Mouse (Mus musculus): ENCODE measurements at regions not wholly inside any gene's neighbourhood (a gene's known extent, or its start where the extent isn't known, plus 50 kb on each side); places are given as distances from the start of the nearest gene placed in this dataset.

GRCm38 (mm10) chr4:62755237-62755900 lies 195.7 kb downstream of the Rgs3 start:
- peak overlapping the region; percentile 11; the same call in 1 of the 2 replicates for H3K4me2 ChIP-seq
- no peak overlapping the region for H3K4me3 ChIP-seq (replicated peaks)
- H3K27ac ChIP-seq: peak overlapping the region; percentile 80
- ATAC-seq (ENCODE audit: insufficient number of reproducible peaks, insufficient read depth, low FRiP score, low TSS enrichment, low read depth): peak; percentile 89
- no peaks in the 10 kb centered on the region for H3K27me3 ChIP-seq
- 19% methylated on average over 5 of the region's 5 CpGs for WGBS
- H3K4me1 ChIP-seq (replicated peaks): peaks cover 43% of the 10 kb centered on the region
- no peaks in the 10 kb centered on the region for H3K9me3 ChIP-seq
- H3K9ac ChIP-seq (replicated peaks): no peak overlapping the region
- no peaks in the 10 kb centered on the region for H3K36me3 ChIP-seq

GRCm38 (mm10) chr4:62756721-62757206 lies 197.1 kb downstream of the Rgs3 start:
- ATAC-seq (ENCODE audit: insufficient number of reproducible peaks, insufficient read depth, low FRiP score, low TSS enrichment, low read depth): no peak
- Histone ChIP-seq H3K9me3 (no peaks in the 10 kb centered on the region), H3K4me3 (replicated peaks) (no peak overlapping the region), H3K27ac (peak overlapping the region; percentile 30; the same call in 1 of the 2 replicates), H3K4me2 (no peak overlapping the region), H3K9ac (replicated peaks) (no peak overlapping the region), H3K27me3 (no peaks in the 10 kb centered on the region), H3K36me3 (no peaks in the 10 kb centered on the region), H3K4me1 (replicated peaks) (peaks cover 50% of the 10 kb centered on the region)
- WGBS: 22% methylated on average over 10 of the region's 10 CpGs

DNA sequence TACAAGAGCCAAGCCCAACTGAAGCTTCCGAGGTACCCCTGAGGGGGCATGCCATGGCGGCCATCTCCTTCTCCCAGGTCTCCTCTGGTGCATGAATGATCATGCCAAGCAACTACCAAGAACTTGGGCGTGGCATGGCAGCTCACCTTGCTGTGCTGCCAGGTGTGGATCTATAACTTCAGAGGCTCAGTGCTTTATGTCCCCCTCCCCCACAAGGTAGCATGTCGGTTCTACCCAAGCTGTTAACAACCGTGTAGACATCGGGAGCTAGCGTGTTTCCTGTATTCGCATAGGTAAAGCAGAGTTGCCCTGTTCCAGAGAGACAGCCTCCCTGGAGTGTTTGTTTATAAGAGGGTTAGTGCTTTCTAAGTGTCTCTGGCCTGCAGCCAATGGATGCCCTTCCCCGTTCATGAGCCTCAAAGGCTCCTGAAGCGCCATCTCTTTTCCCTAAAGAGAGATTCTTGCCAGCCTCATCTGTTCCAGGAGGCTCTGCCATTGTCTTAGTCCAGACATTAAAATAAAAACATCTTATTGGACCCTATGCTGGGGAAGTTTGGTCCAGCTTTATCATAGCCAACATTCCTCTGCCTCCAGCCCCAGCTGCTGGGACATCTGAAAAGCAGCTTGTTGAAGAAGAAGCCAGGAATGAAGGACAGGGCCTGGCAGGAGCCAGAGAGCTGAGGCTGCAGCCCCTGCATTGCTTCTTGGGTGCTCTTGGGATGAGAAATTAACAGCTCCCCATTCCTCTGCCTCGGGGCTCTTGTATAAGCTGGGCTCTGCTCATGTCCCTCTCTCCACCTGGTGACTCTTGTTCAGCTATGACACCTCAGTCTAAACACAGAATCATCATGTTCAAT lies 201.3 kb downstream of the Rgs3 start:
- H3K27ac ChIP-seq: peak overlapping the region; percentile 53; the same call in 1 of the 2 replicates
- H3K27me3 ChIP-seq: no peaks in the 10 kb centered on the region
- no peaks in the 10 kb centered on the region for H3K36me3 ChIP-seq
- WGBS: 67% methylated on average over 11 of the region's 11 CpGs
- ATAC-seq (ENCODE audit: insufficient number of reproducible peaks, insufficient read depth, low FRiP score, low TSS enrichment, low read depth): no peak
- H3K9ac ChIP-seq (replicated peaks): no peak overlapping the region
- no peaks in the 10 kb centered on the region for H3K9me3 ChIP-seq
- H3K4me2 ChIP-seq: no peak overlapping the region
- peaks cover 29% of the 10 kb centered on the region for H3K4me1 ChIP-seq (replicated peaks)
- H3K4me3 ChIP-seq (replicated peaks): no peak overlapping the region

- no peak for ATAC-seq (ENCODE audit: insufficient number of reproducible peaks, insufficient read depth, low FRiP score, low TSS enrichment, low read depth)
- 0% methylated on average over 1 of the region's 1 CpGs for WGBS
- Histone ChIP-seq H3K27ac (no peak overlapping the region), H3K9ac (replicated peaks) (no peak overlapping the region), H3K9me3 (no peaks in the 10 kb centered on the region), H3K4me3 (replicated peaks) (no peak overlapping the region), H3K36me3 (no peaks in the 10 kb centered on the region), H3K4me1 (replicated peaks) (peaks cover 22% of the 10 kb centered on the region), H3K4me2 (no peak overlapping the region), H3K27me3 (no peaks in the 10 kb centered on the region)
Observed at GRCm38 (mm10) chr4:62761672-62762071, 202.0 kb downstream of the Rgs3 start.

GRCm38 (mm10) chr4:62763990-62764389 lies 201.4 kb upstream of the Zfp618 start:
- no peak overlapping the region for H3K27ac ChIP-seq
- WGBS: 14% methylated on average over 5 of the region's 5 CpGs
- H3K27me3 ChIP-seq: no peaks in the 10 kb centered on the region
- ATAC-seq (ENCODE audit: insufficient number of reproducible peaks, insufficient read depth, low FRiP score, low TSS enrichment, low read depth): peak; percentile 85; the same call in 1 of the 2 replicates
- H3K9me3 ChIP-seq: no peaks in the 10 kb centered on the region
- H3K36me3 ChIP-seq: no peaks in the 10 kb centered on the region
- H3K4me3 ChIP-seq (replicated peaks): no peak overlapping the region
- no peak overlapping the region for H3K4me2 ChIP-seq
- H3K4me1 ChIP-seq (replicated peaks): peaks cover 7% of the 10 kb centered on the region; the same call in 1 of the 2 replicates
- no peak overlapping the region for H3K9ac ChIP-seq (replicated peaks)

DNA sequence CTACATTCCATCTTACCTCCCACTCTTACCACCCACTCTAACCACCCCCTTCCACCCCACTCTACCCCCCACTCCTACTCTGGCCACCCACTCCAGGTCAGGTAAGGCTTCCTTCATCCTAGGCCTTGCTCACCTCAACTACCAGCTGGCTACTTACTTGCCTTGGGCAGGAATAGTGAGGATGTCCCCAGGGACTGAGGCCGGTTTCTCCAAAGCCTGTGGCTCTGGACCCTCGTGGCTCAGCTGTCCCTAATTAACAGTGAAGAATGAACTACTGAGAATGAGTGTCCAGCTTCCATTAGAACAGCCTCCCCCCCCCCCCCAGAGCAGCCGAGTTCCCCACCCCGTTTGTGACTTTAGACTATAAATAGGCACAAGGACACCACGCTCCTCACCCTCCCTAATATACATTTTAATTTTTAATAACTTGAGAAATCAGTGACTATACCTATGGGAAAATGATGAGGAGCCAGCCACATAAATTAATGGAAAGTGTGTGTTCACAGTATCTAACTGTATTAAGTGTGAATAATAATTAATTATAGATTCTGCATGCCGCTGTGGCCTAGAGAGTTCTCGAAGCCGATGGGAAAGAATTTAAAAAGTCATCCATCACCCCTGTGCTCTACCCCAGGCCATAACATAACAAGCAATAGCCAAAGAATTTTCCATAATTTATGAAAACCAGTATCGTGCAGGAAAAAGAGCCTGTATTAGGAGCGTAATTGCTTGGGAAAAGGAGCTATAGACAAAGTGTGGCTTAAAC lies 195.7 kb upstream of the Zfp618 start:
- H3K4me2 ChIP-seq: no peak overlapping the region
- ATAC-seq (ENCODE audit: insufficient number of reproducible peaks, insufficient read depth, low FRiP score, low TSS enrichment, low read depth): no peak
- H3K36me3 ChIP-seq: no peaks in the 10 kb centered on the region
- no peaks in the 10 kb centered on the region for H3K9me3 ChIP-seq
- WGBS: 63% methylated on average over 10 of the region's 10 CpGs
- no peak overlapping the region for H3K9ac ChIP-seq (replicated peaks)
- H3K4me3 ChIP-seq (replicated peaks): no peak overlapping the region
- H3K4me1 ChIP-seq (replicated peaks): peaks cover 6% of the 10 kb centered on the region
- no peak overlapping the region for H3K27ac ChIP-seq
- H3K27me3 ChIP-seq: no peaks in the 10 kb centered on the region

- Histone ChIP-seq H3K27me3 (no peaks in the 10 kb centered on the region), H3K9ac (replicated peaks) (no peak overlapping the region), H3K27ac (no peak overlapping the region), H3K9me3 (no peaks in the 10 kb centered on the region), H3K4me3 (replicated peaks) (no peak overlapping the region), H3K36me3 (no peaks in the 10 kb centered on the region), H3K4me1 (replicated peaks) (0 out of 2 replicates have a peak, but pooled peaks cover 3% of the 10 kb centered on the region), H3K4me2 (no peak overlapping the region)
- WGBS: 86% methylated on average over 10 of the region's 10 CpGs
- no peak for ATAC-seq (ENCODE audit: insufficient number of reproducible peaks, insufficient read depth, low FRiP score, low TSS enrichment, low read depth)
Observed at GRCm38 (mm10) chr4:62775005-62775609, 190.3 kb upstream of the Zfp618 start.

DNA sequence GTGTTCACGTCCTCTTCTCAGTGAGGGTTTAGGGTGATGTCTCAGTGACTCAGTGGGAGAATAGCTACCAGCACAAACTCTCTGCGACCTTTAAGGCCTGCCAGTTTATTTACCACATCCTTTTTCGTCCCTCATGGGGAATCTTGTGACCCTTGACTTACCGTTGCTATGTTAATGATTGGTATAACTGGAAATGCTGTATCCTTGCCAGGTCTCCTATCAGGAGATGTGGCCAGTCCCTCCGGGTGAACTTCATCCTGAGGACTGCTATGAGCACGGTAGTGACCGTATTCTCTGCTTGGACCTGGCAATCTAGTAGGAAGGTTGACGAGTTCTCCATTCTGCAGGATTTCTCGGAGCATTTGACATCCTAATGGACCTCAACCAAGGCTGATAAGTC lies 188.5 kb upstream of the Zfp618 start:
- Histone ChIP-seq H3K4me3 (replicated peaks) (no peak overlapping the region), H3K27me3 (peaks cover 7% of the 10 kb centered on the region), H3K36me3 (no peaks in the 10 kb centered on the region), H3K4me2 (no peak overlapping the region), H3K4me1 (replicated peaks) (peaks cover 15% of the 10 kb centered on the region), H3K27ac (no peak overlapping the region), H3K9ac (replicated peaks) (no peak overlapping the region), H3K9me3 (no peaks in the 10 kb centered on the region)
- WGBS: 83% methylated on average over 9 of the region's 9 CpGs
- no peak for ATAC-seq (ENCODE audit: insufficient number of reproducible peaks, insufficient read depth, low FRiP score, low TSS enrichment, low read depth)

DNA sequence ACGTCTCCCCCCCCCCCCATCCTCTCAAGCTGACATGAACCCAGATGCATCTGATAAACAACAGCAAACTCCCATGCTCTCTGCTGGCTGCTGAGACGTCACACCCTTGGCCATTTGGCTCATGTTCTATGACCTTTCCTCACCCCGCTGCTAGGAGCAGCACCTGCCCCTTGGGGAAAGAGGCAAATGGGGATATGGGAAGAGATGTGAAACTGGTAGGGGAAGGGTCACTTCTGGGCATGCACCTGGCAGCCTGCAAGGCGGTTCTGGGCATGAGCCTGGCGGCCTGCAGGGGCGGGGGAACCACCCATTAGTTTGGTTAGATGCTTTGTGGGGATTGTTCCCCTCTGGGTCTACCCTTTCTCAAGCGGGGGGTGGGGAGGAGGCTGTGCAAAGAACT lies 187.9 kb upstream of the Zfp618 start:
- peaks cover 12% of the 10 kb centered on the region for H3K27me3 ChIP-seq
- H3K36me3 ChIP-seq: no peaks in the 10 kb centered on the region
- WGBS: 56% methylated on average over 7 of the region's 7 CpGs
- H3K4me2 ChIP-seq: no peak overlapping the region
- H3K9me3 ChIP-seq: no peaks in the 10 kb centered on the region
- no peak overlapping the region for H3K27ac ChIP-seq
- peaks cover 15% of the 10 kb centered on the region for H3K4me1 ChIP-seq (replicated peaks)
- H3K4me3 ChIP-seq (replicated peaks): no peak overlapping the region
- no peak overlapping the region for H3K9ac ChIP-seq (replicated peaks)
- no peak for ATAC-seq (ENCODE audit: insufficient number of reproducible peaks, insufficient read depth, low FRiP score, low TSS enrichment, low read depth)

DNA sequence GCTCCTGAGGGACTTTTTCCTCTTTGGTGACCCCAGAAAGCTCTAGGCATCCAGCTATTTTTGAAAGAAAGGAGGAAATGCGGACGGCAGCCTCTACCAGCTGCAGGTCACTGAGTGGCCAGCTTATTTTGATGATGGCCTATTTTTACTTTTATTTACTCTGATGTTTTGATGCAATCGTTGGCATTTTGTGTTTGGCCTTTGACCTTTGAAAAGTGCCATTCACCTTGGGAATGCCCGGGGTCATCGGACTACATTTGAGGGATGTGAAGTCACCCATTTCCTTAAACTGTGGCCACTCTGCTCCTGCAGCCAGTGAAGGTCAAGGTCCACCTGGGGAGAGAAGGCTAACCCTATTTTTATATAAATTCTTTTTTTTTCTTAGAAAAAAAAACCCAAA lies 186.8 kb upstream of the Zfp618 start:
- no peak overlapping the region for H3K27ac ChIP-seq
- no peak overlapping the region for H3K9ac ChIP-seq (replicated peaks)
- H3K36me3 ChIP-seq: no peaks in the 10 kb centered on the region
- ATAC-seq (ENCODE audit: insufficient number of reproducible peaks, insufficient read depth, low FRiP score, low TSS enrichment, low read depth): no peak
- H3K4me1 ChIP-seq (replicated peaks): peaks cover 15% of the 10 kb centered on the region
- H3K4me3 ChIP-seq (replicated peaks): no peak overlapping the region
- peaks cover 23% of the 10 kb centered on the region for H3K27me3 ChIP-seq
- 81% methylated on average over 5 of the region's 5 CpGs for WGBS
- H3K9me3 ChIP-seq: no peaks in the 10 kb centered on the region
- H3K4me2 ChIP-seq: no peak overlapping the region

Data from limb, embryonic 12.5 days (tissue).